Mouse (Mus musculus): ENCODE results near the gene Zfp653.
A peak's percentile ranks its signal among the peaks of the same experiment; 100 is the strongest.

Zfp653 gene

GRCm38 (mm10) chr9:22067195-22067594 lies 4.0 kb downstream of the Zfp653 start:
- DNase-seq, result no peak

DNA sequence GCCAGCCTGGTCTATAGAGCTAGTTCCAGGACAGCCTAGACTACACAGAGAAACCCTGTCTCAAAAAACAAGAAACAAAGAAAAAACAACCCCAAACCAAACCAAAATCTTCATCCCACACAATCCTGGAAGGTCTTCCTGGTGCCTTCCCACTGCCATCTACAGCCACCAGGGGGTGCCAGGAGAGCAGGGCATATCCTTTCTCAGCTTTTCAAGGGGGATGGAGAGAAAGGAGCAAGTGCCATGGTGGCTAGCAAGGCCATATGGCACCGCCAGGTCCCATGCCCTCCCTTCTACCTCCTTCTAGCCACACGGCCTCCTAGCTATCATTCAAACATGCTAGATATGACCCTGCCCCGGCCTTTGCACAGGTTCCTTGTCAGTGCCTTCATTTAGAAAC lies 4.7 kb downstream of the Zfp653 start:
- DNase-seq, result peak; percentile 78

DNA sequence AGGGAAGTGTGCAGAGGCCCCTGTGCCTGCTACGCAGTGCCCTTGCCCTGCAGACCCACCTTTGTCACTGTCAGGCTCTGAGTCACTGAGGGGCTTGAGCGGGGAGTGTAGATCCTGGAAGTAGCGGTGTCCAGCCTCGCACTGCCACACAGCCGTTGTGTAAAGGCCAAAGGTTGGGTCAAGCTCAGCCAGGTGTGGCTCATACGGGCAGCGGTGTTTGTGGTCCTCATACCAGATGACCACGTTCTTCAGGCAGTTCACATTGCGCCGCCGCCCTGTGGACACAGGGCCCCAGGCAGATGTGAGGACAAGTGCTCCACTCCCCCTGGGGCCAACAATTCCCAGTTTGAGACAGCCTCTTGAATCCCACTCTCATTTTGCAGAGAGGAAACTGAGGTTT lies 5.5 kb downstream of the Zfp653 start:
- no peak for DNase-seq

GRCm38 (mm10) chr9:22064341-22064740 lies 6.8 kb downstream of the Zfp653 start:
- no peak for DNase-seq

GRCm38 (mm10) chr9:22061339-22061738 lies 9.8 kb downstream of the Zfp653 start:
- DNase-seq, result no peak

DNA sequence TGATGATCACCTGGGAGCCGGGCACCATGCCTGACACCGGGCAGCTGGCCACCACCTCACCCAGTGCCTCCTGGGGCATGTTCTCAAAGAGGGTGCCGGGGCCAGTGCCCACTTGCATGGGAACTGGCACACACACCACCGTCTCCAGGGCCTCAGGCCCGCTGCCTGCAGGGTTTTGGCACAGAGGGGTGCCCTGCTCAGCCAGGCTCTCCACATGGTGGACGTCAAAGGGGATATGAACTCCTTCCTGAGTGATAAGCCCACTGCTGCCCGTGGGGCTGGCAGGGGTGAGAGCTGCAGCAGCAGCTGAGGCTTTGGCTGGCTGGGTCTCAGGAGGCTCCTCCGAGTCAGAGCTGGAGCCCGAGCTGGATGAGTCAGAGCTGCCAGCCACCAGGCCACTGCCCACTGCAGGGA lies 13.2 kb downstream of the Zfp653 start:
- DNase-seq, result no peak

- no peak for DNase-seq
These were observed 14.1 kb downstream of the Zfp653 start for GRCm38 (mm10) chr9:22057031-22057517.

GRCm38 (mm10) chr9:22056303-22056910 lies 14.8 kb downstream of the Zfp653 start:
- DNase-seq, result no peak

DNA sequence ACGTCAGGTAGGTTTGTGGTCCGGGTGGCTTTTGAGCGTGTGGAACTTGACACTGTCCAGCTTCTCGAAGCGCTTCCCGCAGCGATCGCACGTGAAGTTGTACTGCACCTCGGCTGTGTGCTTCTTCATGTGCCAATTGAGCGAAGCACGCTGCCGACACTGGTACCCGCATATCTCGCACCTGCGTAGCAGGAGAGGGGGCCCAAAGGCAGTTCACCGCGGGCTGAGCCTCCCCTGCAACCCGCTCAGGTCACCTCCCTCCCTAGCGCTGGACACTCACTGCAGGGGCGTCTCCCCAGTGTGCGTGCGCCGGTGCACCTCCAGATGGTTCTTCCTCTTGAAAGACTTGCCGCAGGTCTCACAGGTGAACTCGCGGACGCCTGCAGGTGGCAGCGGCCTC lies 15.5 kb downstream of the Zfp653 start:
- DNase-seq, result no peak

GRCm38 (mm10) chr9:22054411-22055076 lies 16.6 kb downstream of the Zfp653 start:
- peak; percentile 79 for DNase-seq

GRCm38 (mm10) chr9:22053657-22054056 lies 17.5 kb downstream of the Zfp653 start:
- DNase-seq, result no peak

GRCm38 (mm10) chr9:22051958-22052254 lies 19.3 kb downstream of the Zfp653 start, which contains the start of gene Elavl3:
Gene Elavl3 (minus strand): TSS chr9:22052023.
- no peak for DNase-seq

- DNase-seq, result no peak
These were observed 19.8 kb downstream of the Zfp653 start for GRCm38 (mm10) chr9:22051161-22051957.

- DNase-seq, result peak; percentile 53
These were observed 20.8 kb downstream of the Zfp653 start for GRCm38 (mm10) chr9:22050351-22050889.

DNA sequence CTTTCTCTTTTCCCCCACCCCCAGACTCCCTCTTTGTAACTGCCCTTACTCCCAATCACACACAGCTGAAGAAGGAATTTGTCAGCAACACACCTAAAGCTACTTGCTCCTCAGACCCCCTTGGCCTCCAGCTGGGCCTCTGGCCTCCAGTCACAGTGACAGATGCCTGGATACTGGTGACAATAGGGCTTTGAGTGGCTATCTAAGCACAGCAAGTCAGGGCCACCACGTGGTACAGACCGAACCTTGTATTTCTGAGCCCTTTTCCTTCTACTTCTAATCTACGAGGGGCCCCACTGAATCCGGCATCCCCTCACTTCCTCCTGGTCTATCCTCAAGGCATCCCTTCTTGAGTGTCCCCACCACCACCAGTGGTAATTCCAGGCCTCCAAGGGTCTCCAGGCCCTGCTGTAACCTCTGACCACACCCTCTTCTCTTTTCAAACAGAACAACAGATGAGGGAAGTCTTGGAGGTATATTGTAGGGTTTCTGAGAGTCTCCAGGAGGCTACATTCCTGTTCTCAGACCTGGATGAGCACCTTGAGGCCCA lies 21.4 kb downstream of the Zfp653 start:
- DNase-seq, result no peak

DNA sequence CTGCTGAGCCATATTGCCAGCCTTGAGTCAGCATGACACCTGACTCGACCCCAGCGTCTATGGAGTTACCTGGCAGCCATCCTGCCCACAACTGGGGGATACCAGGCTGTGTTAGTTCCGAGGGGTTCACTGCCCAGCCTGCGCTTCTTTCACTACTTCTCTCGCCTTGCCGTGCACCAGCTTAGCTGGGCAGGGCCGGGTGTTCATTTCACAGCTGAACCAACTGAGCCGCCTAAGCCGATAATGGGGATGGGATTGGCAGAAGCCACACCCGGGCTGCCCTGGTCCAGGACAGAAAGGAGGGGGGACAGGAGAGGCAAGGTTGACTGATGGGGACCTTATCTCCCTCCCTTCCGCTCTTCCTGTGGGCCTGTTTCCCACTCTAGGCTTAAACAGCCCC lies 21.9 kb downstream of the Zfp653 start:
- no peak for DNase-seq

GRCm38 (mm10) chr9:22047329-22047728 lies 23.8 kb downstream of the Zfp653 start:
- no peak for DNase-seq

DNA sequence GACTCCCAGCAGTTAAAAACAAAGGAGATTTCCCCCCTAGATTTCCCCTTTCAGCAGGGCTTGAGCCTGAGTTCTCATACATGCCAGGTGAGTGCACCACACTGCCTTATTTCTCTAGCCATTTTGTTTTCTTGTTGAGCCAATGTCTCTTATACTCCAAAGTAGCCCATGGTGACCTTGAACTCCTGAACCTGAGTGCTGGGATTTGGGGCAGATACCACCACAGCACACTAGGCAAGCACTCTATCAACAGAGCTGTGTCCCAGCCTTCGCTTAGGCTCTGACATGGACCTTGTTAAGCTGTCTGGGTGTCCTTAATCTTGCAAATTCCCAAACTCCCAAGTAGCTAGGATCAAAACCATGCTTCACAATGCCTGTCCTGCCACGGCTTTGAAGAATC lies 29.3 kb downstream of the Zfp653 start:
- DNase-seq, result no peak

DNA sequence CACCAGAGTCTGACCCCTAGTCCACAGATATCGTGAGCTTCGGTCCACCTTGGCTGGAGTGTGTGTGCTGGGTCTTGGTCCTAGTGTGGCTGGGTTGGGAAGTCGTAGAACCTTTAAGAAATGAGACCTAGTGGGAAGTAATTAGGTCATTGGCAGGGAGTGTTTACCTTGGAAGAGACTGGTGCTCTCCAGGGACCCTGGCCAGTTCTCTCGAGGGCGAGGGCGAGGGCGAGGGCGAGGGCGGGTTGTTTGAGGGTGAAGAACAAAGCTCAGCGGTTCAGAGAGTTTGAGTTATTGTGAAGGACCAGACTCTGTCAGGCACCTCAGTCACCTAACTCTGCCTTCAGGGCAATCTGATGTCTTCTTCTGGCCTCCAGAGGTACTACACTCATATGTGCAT lies 33.4 kb downstream of the Zfp653 start:
- DNase-seq, result no peak

DNA sequence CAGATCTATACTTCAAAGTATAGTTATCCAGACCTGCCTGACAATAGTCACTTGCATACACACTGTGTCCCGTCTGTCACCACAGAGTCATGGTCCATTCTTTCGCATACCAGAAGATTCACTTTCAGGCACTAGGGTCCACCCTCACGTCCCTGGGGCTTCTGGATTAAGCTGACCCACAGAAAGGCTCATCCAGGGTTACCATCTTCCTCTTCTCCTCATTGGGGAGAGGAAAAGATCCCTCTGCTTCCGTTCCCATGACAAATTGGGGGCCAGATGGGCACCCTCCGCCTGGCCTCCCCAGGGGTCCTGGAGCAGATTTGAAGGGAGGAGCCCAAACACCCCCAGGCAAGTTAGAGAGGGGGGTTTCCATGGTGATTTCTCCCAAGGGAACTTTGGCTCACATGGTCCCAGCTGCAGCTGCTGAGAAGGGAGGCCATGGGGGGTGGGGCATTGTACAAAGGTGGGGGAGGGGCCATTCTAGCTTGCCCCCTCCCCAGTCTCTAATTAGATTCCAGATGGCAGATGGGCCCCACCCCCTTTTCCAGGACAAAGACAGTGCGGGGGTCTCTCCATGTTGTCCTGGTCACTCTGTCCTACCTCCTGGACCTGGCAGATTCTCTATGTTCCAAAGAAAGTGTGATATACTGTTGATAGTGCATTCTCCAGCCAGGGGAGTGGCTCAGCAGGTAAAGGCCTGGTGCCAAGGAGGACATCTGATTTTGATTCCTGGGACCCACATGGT lies 35.7 kb downstream of the Zfp653 start:
- no peak for DNase-seq

DNA sequence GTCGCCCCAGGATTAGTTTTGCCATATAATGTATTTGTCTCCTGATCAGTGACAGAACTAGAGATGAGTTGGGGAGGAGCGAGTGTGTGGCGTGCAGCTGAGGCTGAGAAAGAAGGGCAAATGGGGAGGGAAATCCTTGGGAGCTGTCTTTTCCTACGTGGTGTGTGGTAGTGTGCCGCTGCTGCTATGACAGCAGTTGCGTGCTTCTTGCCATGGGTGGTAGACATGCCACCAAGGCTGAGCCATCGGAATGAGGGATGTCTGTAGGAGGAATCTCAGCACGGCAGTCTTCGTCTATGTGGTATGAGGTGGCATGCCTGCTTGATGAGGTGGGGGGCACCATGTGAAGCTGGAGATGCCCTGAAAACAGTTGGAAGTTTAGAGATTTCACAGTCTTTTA lies 40.8 kb downstream of the Zfp653 start:
- DNase-seq, result no peak

DNA sequence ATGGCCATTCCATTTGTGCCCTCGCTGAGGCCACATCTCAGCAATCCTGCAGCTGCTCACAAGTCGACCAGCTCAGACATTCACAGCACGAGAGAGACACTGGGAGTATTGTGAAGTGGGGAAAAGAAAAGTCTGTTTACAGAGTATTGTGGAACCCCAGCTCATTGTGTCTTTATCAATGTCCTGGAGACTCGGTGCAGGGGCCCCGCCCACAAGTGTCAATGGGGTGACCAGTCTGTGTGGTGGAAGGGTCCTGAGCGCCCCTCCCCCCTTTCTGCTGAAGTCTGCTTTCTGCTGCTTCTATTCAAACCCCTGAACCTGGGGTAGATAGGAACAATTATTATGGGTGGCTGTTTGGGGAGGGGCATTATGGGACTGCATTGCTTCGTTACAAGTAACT lies 42.7 kb downstream of the Zfp653 start:
- DNase-seq, result no peak

GRCm38 (mm10) chr9:22024592-22024991 lies 46.6 kb downstream of the Zfp653 start:
- peak; percentile 70 for DNase-seq
